Mouse (Mus musculus): ENCODE measurements around the gene Bag5. TPM values are rescaled to one million over a fixed set of nuclear protein-coding genes. Genes with fewer than 3 reads are reported as not detected.
"Not testable (repeated sequence)": the region's sequence is repeated elsewhere in the genome, so short reads cannot be mapped to it uniquely, and the experiment has no call there.

The Bag5 gene
- polyA plus RNA-seq, 1 experiment, result 14.6 TPM

GRCm38 (mm10) chr12:111746091-111746490, 33.0 kb upstream of the Bag5 start:
- peak; percentile 81 for DNase-seq
- TF ChIP-seq POLR2A (IDR thresholded peaks at IDR 0.05; ENCODE audit: low read depth, low read length) (no peak), CTCF (conservative IDR thresholded peaks at IDR 0.05; ENCODE audit: insufficient read depth, insufficient read length, low read depth, low read length) (no peak)
- no peaks in the 10 kb centered on the region for H3K27me3 ChIP-seq (replicated peaks; ENCODE audit: control insufficient read depth, insufficient read depth, low read length)
- 58% methylated on average over 5 of the region's 5 CpGs for WGBS
- no peaks in the 10 kb centered on the region for H3K36me3 ChIP-seq (ENCODE audit: control insufficient read depth, insufficient read depth, low read length)
- no peaks in the 10 kb centered on the region for H3K4me1 ChIP-seq (ENCODE audit: control insufficient read depth, insufficient read depth, low read length)
- peak overlapping the region; percentile 36; the same call in 1 of the 2 replicates for H3K27ac ChIP-seq (ENCODE audit: insufficient read depth, low read depth, low read length)
- no peak overlapping the region for H3K4me3 ChIP-seq (ENCODE audit: insufficient read depth, low read depth, low read length)

DNA sequence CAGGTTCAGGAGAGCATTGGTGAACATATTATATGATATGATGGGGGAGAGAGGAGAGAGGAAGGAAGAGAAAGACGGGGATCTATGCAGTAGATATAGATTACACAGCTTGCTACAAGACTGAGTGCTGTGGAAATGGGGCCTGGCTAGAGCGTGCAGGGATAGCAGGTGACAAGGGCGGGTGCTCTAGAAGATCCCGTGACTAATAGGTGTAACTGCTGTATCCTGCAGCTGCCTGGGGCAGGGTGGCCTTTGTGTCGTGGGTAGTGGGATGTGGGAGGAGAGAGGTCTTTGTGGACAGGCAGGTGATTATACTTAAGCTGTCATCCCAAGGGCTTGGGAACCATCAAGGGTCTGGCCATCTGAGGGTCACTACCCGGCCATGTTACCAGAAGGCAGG, 32.2 kb upstream of the Bag5 start:
- Histone ChIP-seq H3K4me1 (ENCODE audit: control insufficient read depth, insufficient read depth, low read length) (no peaks in the 10 kb centered on the region), H3K27ac (ENCODE audit: insufficient read depth, low read depth, low read length) (no peak overlapping the region), H3K4me3 (ENCODE audit: insufficient read depth, low read depth, low read length) (no peak overlapping the region), H3K36me3 (ENCODE audit: control insufficient read depth, insufficient read depth, low read length) (no peaks in the 10 kb centered on the region), H3K27me3 (replicated peaks; ENCODE audit: control insufficient read depth, insufficient read depth, low read length) (no peaks in the 10 kb centered on the region)
- TF ChIP-seq CTCF (conservative IDR thresholded peaks at IDR 0.05; ENCODE audit: insufficient read depth, insufficient read length, low read depth, low read length) (no peak), POLR2A (IDR thresholded peaks at IDR 0.05; ENCODE audit: low read depth, low read length) (no peak)
- WGBS, result 78% methylated on average over 6 of the region's 6 CpGs
- no peak for DNase-seq

DNA sequence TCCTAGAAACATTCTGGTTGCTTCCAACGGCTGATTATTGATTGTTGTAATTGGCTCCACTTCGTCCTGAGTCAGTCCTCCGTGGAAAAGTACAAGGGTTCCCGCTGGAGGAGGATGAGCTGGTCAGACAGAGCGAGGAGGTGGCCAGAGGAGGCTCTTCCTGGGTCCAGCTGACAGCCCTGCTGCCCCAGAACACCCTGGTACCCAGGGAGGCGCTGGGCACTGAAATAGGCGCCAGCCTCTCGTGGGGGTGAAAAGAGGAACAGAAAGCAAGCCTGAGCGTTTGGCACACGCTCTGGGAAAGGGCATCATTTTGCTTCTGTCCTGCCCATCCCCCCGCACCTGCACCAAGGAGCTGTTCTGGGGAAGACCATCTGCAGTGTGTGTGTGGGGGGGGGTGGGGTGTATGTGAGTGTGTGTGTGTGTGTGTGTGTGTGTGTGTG, 30.9 kb upstream of the Bag5 start:
- WGBS, result 63% methylated on average over 11 of the region's 11 CpGs
- no peak overlapping the region for H3K27ac ChIP-seq (ENCODE audit: insufficient read depth, low read depth, low read length)
- H3K4me3 ChIP-seq (ENCODE audit: insufficient read depth, low read depth, low read length), result no peak overlapping the region
- no peaks in the 10 kb centered on the region for H3K27me3 ChIP-seq (replicated peaks; ENCODE audit: control insufficient read depth, insufficient read depth, low read length)
- H3K4me1 ChIP-seq (ENCODE audit: control insufficient read depth, insufficient read depth, low read length), result no peaks in the 10 kb centered on the region
- H3K36me3 ChIP-seq (ENCODE audit: control insufficient read depth, insufficient read depth, low read length), result no peaks in the 10 kb centered on the region
- DNase-seq, result peak; percentile 40
- TF ChIP-seq POLR2A (IDR thresholded peaks at IDR 0.05; ENCODE audit: low read depth, low read length), result no peak
- TF ChIP-seq CTCF (conservative IDR thresholded peaks at IDR 0.05; ENCODE audit: insufficient read depth, insufficient read length, low read depth, low read length), result no peak

- Histone ChIP-seq H3K4me3 (ENCODE audit: insufficient read depth, low read depth, low read length) (no peak overlapping the region), H3K36me3 (ENCODE audit: control insufficient read depth, insufficient read depth, low read length) (no peaks in the 10 kb centered on the region), H3K27ac (ENCODE audit: insufficient read depth, low read depth, low read length) (no peak overlapping the region), H3K27me3 (replicated peaks; ENCODE audit: control insufficient read depth, insufficient read depth, low read length) (no peaks in the 10 kb centered on the region), H3K4me1 (ENCODE audit: control insufficient read depth, insufficient read depth, low read length) (no peaks in the 10 kb centered on the region)
- TF ChIP-seq CTCF (conservative IDR thresholded peaks at IDR 0.05; ENCODE audit: insufficient read depth, insufficient read length, low read depth, low read length), result no peak
- no peak for TF ChIP-seq POLR2A (IDR thresholded peaks at IDR 0.05; ENCODE audit: low read depth, low read length)
- DNase-seq, result peak; percentile 41
- WGBS, result 33% methylated on average over 2 of the region's 2 CpGs
Observed at GRCm38 (mm10) chr12:111743419-111743818, 30.4 kb upstream of the Bag5 start.

- H3K36me3 ChIP-seq (ENCODE audit: control insufficient read depth, insufficient read depth, low read length), result no peaks in the 10 kb centered on the region
- TF ChIP-seq CTCF (conservative IDR thresholded peaks at IDR 0.05; ENCODE audit: insufficient read depth, insufficient read length, low read depth, low read length) (no peak), POLR2A (IDR thresholded peaks at IDR 0.05; ENCODE audit: low read depth, low read length) (no peak)
- no peaks in the 10 kb centered on the region for H3K4me1 ChIP-seq (ENCODE audit: control insufficient read depth, insufficient read depth, low read length)
- H3K27me3 ChIP-seq (replicated peaks; ENCODE audit: control insufficient read depth, insufficient read depth, low read length), result no peaks in the 10 kb centered on the region
- no peak overlapping the region for H3K4me3 ChIP-seq (ENCODE audit: insufficient read depth, low read depth, low read length)
- H3K27ac ChIP-seq (ENCODE audit: insufficient read depth, low read depth, low read length), result no peak overlapping the region
- 82% methylated on average over 8 of the region's 8 CpGs for WGBS
- DNase-seq, result no peak
Observed at GRCm38 (mm10) chr12:111741338-111741737, 28.3 kb upstream of the Bag5 start.

DNA sequence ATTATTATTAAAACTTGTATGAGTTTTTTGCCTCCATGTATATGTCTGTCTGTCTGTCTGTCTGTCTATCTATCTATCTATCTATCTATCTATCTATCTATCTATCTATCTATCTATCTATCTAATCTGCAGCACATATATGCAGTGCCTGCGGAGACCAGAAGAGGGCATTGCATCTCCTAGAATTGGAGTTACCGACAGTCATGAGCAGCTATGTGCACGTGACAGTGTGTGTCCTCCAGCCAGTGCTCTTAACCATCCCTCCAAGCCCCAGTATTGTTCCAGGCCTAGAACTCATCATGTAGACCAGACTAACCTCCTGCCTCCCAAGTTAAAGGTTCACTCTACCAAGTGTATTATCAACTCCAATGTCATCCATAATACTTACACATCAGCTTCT, 25.7 kb upstream of the Bag5 start:
- 29% methylated on average over 3 of the region's 3 CpGs for WGBS
- H3K4me3 ChIP-seq (ENCODE audit: insufficient read depth, low read depth, low read length), result no peak overlapping the region
- no peaks in the 10 kb centered on the region for H3K4me1 ChIP-seq (ENCODE audit: control insufficient read depth, insufficient read depth, low read length)
- no peaks in the 10 kb centered on the region for H3K36me3 ChIP-seq (ENCODE audit: control insufficient read depth, insufficient read depth, low read length)
- no peaks in the 10 kb centered on the region for H3K27me3 ChIP-seq (replicated peaks; ENCODE audit: control insufficient read depth, insufficient read depth, low read length)
- peak; percentile 76 for DNase-seq
- H3K27ac ChIP-seq (ENCODE audit: insufficient read depth, low read depth, low read length), result no peak overlapping the region
- TF ChIP-seq POLR2A (IDR thresholded peaks at IDR 0.05; ENCODE audit: low read depth, low read length), result no peak
- peak; percentile 75 for TF ChIP-seq CTCF (conservative IDR thresholded peaks at IDR 0.05; ENCODE audit: insufficient read depth, insufficient read length, low read depth, low read length)

- no peak for DNase-seq
- WGBS, result 68% methylated on average over 9 of the region's 9 CpGs
- Histone ChIP-seq H3K27ac (ENCODE audit: insufficient read depth, low read depth, low read length) (no peak overlapping the region), H3K27me3 (replicated peaks; ENCODE audit: control insufficient read depth, insufficient read depth, low read length) (no peaks in the 10 kb centered on the region), H3K36me3 (ENCODE audit: control insufficient read depth, insufficient read depth, low read length) (no peaks in the 10 kb centered on the region), H3K4me1 (ENCODE audit: control insufficient read depth, insufficient read depth, low read length) (0 out of 2 replicates have a peak, but pooled peaks cover 2% of the 10 kb centered on the region), H3K4me3 (ENCODE audit: insufficient read depth, low read depth, low read length) (no peak overlapping the region)
- TF ChIP-seq CTCF (conservative IDR thresholded peaks at IDR 0.05; ENCODE audit: insufficient read depth, insufficient read length, low read depth, low read length) (no peak), POLR2A (IDR thresholded peaks at IDR 0.05; ENCODE audit: low read depth, low read length) (no peak)
Observed at GRCm38 (mm10) chr12:111737370-111737769, 24.3 kb upstream of the Bag5 start.

GRCm38 (mm10) chr12:111736676-111737075, 23.6 kb upstream of the Bag5 start:
- WGBS, result 86% methylated on average over 8 of the region's 8 CpGs
- DNase-seq; H3K27ac ChIP-seq (ENCODE audit: insufficient read depth, low read depth, low read length); H3K27me3 ChIP-seq (replicated peaks; ENCODE audit: control insufficient read depth, insufficient read depth, low read length); H3K4me1 ChIP-seq (ENCODE audit: control insufficient read depth, insufficient read depth, low read length); H3K36me3 ChIP-seq (ENCODE audit: control insufficient read depth, insufficient read depth, low read length); H3K4me3 ChIP-seq (ENCODE audit: insufficient read depth, low read depth, low read length): not testable (repeated sequence)
